Mouse (Mus musculus): ENCODE data around the gene Acyp1. TPM values are rescaled to one million over a fixed set of nuclear protein-coding genes. Genes with fewer than 3 reads are reported as not detected.
"Not testable (repeated sequence)": the region's sequence is repeated elsewhere in the genome, so short reads cannot be mapped to it uniquely, and the experiment has no call there.

The Acyp1 gene
- polyA plus RNA-seq, 1 experiment, result 3.9 TPM

DNA sequence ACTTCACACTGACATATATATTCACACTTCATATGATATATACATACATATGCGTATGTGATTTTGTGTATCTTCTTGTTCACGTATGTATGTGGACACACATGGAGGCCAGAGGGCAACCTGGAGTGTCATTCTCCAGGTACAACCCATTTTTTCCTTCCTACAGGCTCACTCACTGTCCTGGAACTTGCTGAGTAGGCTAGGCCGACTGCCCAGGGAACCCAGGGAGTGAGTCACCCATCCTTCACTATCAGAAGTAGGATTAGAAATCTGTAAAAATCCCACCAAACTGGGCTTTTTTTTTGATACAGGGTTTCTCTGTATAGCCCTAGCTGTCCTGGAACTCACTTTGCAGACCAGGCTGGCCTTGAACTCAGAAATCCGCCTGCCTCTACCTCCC lies 3.2 kb downstream of the Acyp1 start:
- 93% methylated on average over 4 of the region's 4 CpGs for WGBS
- Histone ChIP-seq H3K27me3 (ENCODE audit: control insufficient read depth, insufficient read depth, low read length) (no peaks in the 10 kb centered on the region), H3K27ac (ENCODE audit: insufficient read depth, low read length) (no peak overlapping the region), H3K4me3 (ENCODE audit: extremely low read depth, insufficient read depth, insufficient read length) (no peak overlapping the region), H3K4me1 (ENCODE audit: control insufficient read depth, insufficient read depth, insufficient read length) (no peaks in the 10 kb centered on the region; the same call in 1 of the 2 replicates), H3K36me3 (ENCODE audit: control insufficient read depth, insufficient read depth, low read length) (no peaks in the 10 kb centered on the region)
- no peak for DNase-seq (ENCODE audit: low read depth in 1 of 2, low spot score in 2 of 2)
- TF ChIP-seq POLR2A (IDR thresholded peaks at IDR 0.05; ENCODE audit: low read depth, low read length) (no peak), CTCF (IDR thresholded peaks at IDR 0.05; ENCODE audit: extremely low read depth, insufficient read depth, insufficient read length, insufficient replicate concordance) (no peak)

DNA sequence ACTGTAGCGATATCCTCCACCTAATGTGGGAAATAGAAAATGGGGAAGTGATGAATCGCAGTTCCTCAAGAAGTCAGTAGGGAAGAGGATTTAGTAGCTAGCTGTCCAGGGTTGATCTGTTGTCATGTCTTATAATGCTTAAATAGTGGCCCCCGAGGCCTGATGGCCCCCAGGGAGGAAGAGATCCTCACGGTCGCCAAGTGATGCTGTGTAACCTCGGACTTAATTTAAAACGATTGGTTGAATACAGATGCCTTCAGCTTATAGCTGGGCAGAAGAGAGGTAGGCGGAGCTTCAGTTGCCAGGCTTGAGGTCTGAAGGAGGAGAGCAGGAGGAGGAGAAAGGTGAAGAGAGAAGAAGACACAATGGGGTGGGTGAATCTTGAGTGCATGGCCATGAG lies 3.9 kb downstream of the Acyp1 start:
- H3K36me3 ChIP-seq (ENCODE audit: control insufficient read depth, insufficient read depth, low read length), result no peaks in the 10 kb centered on the region
- H3K27ac ChIP-seq (ENCODE audit: insufficient read depth, low read length), result no peak overlapping the region
- peaks cover 1% of the 10 kb centered on the region; the same call in 1 of the 2 replicates for H3K4me1 ChIP-seq (ENCODE audit: control insufficient read depth, insufficient read depth, insufficient read length)
- no peaks in the 10 kb centered on the region for H3K27me3 ChIP-seq (ENCODE audit: control insufficient read depth, insufficient read depth, low read length)
- DNase-seq (ENCODE audit: low read depth in 1 of 2, low spot score in 2 of 2), result no peak
- H3K4me3 ChIP-seq (ENCODE audit: extremely low read depth, insufficient read depth, insufficient read length), result no peak overlapping the region
- no peak for TF ChIP-seq CTCF (IDR thresholded peaks at IDR 0.05; ENCODE audit: extremely low read depth, insufficient read depth, insufficient read length, insufficient replicate concordance)
- no peak for TF ChIP-seq POLR2A (IDR thresholded peaks at IDR 0.05; ENCODE audit: low read depth, low read length)
- WGBS, result 25% methylated on average over 8 of the region's 8 CpGs

DNA sequence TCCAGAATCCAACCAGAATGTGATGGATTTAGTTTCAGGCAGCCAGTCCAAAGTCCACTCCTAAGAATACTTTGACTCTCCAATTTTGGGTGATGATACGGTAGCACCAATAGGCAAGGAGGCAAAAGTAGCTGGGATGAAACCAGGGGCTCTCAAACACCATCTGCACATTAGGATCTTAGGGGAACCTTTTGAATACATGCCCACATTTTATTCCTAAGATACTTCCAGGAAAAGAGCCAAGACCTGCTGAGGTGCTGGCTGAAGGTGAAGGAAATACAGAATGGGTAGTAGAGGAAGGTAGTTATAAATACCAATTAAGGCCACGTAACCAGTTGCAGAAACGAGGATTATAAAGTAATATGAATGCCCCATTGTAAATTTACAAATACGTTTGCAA lies 6.5 kb downstream of the Acyp1 start:
- whole genome bisulfite sequencing, result 92% methylated on average over 2 of the region's 4 CpGs
- not testable (repeated sequence) for H3K27ac ChIP-seq (ENCODE audit: insufficient read depth, low read length); H3K27me3 ChIP-seq (ENCODE audit: control insufficient read depth, insufficient read depth, low read length); H3K36me3 ChIP-seq (ENCODE audit: control insufficient read depth, insufficient read depth, low read length); H3K4me1 ChIP-seq (ENCODE audit: control insufficient read depth, insufficient read depth, insufficient read length); H3K4me3 ChIP-seq (ENCODE audit: extremely low read depth, insufficient read depth, insufficient read length); DNase-seq (ENCODE audit: low read depth in 1 of 2, low spot score in 2 of 2)

DNA sequence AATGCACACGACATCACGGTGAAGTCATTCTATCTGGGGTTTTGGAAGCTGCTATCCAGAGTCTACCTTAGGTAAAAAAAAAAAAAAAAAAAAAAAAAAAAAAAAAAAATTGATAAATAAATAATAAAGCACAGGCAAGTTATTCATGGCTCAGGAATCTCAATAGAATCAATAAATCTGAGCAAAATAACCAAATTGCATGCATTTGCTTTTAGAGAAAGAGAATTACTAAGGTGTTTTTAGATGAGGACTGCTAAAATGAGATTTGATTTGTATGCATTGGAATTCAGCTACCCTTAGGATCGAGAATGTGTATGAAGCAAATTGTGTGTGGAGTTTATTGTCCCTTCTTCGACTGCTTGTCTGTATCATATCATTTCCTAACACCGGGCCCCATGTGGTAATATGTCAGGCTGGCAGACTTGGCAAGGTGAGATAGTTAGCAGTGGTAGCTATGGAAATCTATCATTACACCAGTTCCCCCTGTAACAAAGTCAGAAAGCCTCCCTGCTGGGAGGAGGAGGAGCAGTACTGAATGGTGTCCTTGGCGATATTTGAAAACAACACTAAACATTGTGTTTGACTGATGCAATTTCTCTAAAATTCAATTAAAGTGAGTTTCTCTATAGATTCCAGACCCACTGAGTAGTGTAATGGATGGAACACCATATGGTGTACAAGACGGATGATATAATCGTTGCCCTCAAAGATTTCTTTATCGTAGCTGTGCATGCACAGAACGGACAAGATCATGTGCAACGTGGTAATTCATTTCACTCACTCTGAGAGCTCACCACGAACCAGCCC lies 7.2 kb downstream of the Acyp1 start:
- no peaks in the 10 kb centered on the region for H3K27me3 ChIP-seq (ENCODE audit: control insufficient read depth, insufficient read depth, low read length)
- H3K36me3 ChIP-seq (ENCODE audit: control insufficient read depth, insufficient read depth, low read length), result 0 out of 2 replicates have a peak, but pooled peaks cover 1% of the 10 kb centered on the region
- no peak overlapping the region; the same call in 1 of the 2 replicates for H3K4me3 ChIP-seq (ENCODE audit: extremely low read depth, insufficient read depth, insufficient read length)
- no peak for TF ChIP-seq CTCF (IDR thresholded peaks at IDR 0.05; ENCODE audit: extremely low read depth, insufficient read depth, insufficient read length, insufficient replicate concordance)
- TF ChIP-seq POLR2A (IDR thresholded peaks at IDR 0.05; ENCODE audit: low read depth, low read length), result no peak
- H3K27ac ChIP-seq (ENCODE audit: insufficient read depth, low read length), result no peak overlapping the region
- DNase-seq (ENCODE audit: low read depth in 1 of 2, low spot score in 2 of 2), result no peak
- 67% methylated on average over 12 of the region's 12 CpGs for WGBS
- peaks cover 2% of the 10 kb centered on the region; the same call in 1 of the 2 replicates for H3K4me1 ChIP-seq (ENCODE audit: control insufficient read depth, insufficient read depth, insufficient read length)

DNA sequence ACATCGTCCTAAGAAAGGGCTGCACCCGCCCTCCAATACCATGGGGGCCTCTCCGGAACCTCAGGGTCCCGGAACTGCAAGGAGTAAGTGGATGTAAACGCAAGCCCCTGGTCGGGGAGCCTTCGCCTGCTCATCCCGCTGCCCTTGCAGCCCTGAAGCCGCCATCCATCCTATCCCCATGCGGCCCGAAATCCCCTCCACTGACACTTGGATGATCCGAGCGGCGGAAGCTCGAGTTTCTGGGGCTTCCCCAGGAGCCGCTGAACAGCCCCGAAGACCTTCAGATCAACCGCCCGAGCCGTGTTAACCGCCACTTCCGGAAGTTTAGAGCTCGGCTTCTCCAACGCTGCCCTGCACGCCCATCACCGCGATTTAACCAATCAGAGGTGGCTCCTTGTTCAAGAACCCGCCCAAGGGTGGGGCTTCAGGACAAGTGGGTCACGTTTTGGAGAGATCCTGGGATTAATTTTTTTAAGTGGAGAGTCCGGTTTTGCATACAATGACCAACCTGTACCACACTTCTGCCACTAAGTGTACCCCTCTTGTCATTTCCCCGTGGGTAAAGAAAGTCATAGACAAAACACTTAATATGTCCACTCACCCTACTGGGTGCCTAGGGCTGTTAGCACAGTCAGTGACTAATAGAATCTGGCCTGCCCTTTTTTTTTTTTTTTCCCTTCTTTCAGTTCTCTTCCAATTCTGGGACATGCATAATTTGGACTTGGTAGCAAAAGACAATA lies 8.0 kb downstream of the Acyp1 start:
- Histone ChIP-seq H3K27ac (ENCODE audit: insufficient read depth, low read length) (peak overlapping the region; percentile 82), H3K4me1 (ENCODE audit: control insufficient read depth, insufficient read depth, insufficient read length) (peaks cover 2% of the 10 kb centered on the region; the same call in 1 of the 2 replicates), H3K36me3 (ENCODE audit: control insufficient read depth, insufficient read depth, low read length) (0 out of 2 replicates have a peak, but pooled peaks cover 1% of the 10 kb centered on the region), H3K4me3 (ENCODE audit: extremely low read depth, insufficient read depth, insufficient read length) (peak overlapping the region; percentile 75), H3K27me3 (ENCODE audit: control insufficient read depth, insufficient read depth, low read length) (no peaks in the 10 kb centered on the region)
- WGBS, result under 1% methylated on average over 31 of the region's 31 CpGs
- TF ChIP-seq CTCF (IDR thresholded peaks at IDR 0.05; ENCODE audit: extremely low read depth, insufficient read depth, insufficient read length, insufficient replicate concordance), result no peak
- peak; percentile 22; the same call in 1 of the 2 replicates for TF ChIP-seq POLR2A (IDR thresholded peaks at IDR 0.05; ENCODE audit: low read depth, low read length)
- DNase-seq (ENCODE audit: low read depth in 1 of 2, low spot score in 2 of 2), result peak; percentile 89 to 96

DNA sequence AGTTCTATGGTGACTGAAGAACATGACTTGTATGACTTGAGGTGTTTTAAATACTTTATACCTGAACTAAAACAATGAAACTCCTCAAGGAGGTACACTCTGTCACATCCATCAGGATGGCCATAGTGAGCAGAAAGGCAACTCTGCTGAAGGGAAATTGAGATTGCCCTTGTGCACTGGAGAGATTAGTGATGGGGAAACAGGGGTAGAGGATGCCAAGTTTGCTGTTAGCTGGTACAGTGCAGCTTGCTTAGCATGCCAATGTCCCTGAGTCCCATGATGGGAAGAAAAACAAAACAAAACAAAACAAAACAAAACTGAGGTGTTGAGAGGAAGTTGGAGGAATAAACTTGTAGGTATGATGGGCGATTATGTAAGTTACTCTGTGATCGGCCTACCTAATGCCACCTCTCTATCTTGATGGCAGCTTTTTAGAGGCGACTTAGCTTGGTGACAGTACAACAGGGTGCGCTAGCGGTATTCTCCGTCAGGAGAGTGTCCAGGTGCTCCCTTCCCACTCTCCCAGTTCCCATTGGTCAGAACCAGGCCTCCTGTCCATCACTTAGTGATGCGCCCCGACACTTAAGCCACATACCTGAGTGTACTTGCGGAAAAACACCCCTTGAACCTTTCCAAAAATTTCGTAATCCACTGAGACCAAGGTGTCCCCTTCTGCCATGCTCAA lies 8.7 kb downstream of the Acyp1 start:
- H3K27ac ChIP-seq (ENCODE audit: insufficient read depth, low read length), result peak overlapping the region; percentile 82
- peaks cover 1% of the 10 kb centered on the region; the same call in 1 of the 2 replicates for H3K36me3 ChIP-seq (ENCODE audit: control insufficient read depth, insufficient read depth, low read length)
- peaks cover 2% of the 10 kb centered on the region; the same call in 1 of the 2 replicates for H3K4me1 ChIP-seq (ENCODE audit: control insufficient read depth, insufficient read depth, insufficient read length)
- DNase-seq (ENCODE audit: low read depth in 1 of 2, low spot score in 2 of 2), result no peak
- no peaks in the 10 kb centered on the region for H3K27me3 ChIP-seq (ENCODE audit: control insufficient read depth, insufficient read depth, low read length)
- WGBS, result 6% methylated on average over 10 of the region's 10 CpGs
- TF ChIP-seq POLR2A (IDR thresholded peaks at IDR 0.05; ENCODE audit: low read depth, low read length), result no peak
- TF ChIP-seq CTCF (IDR thresholded peaks at IDR 0.05; ENCODE audit: extremely low read depth, insufficient read depth, insufficient read length, insufficient replicate concordance), result no peak
- peak overlapping the region; percentile 75 for H3K4me3 ChIP-seq (ENCODE audit: extremely low read depth, insufficient read depth, insufficient read length)

All from spleen, adult 2 months (tissue).